Mouse (Mus musculus) MEL (cell line): ENCODE data around the gene Tshr. TPM values are rescaled to one million over a fixed set of nuclear protein-coding genes. Genes with fewer than 3 reads are reported as not detected.

ENCODE experiments used
- DNase-seq: peaks from one replicate; pipeline ENCODE4 v3.0.0; 2011; ENCODE audit warnings: low read depth, low spot score
- H3K27ac ChIP-seq: 2 replicates; pipeline ENCODE4 v1.5.1; 2012; ENCODE audit warnings: low read depth, mild to moderate bottlenecking, control low read depth, low read length, moderate library complexity; ENCODE audit not compliant: control insufficient read depth
- H3K27me3 ChIP-seq, 2 experiments: fragments of 150-350 bp in 1 of 2; sonication (generic) in 1 of 2; 2 replicates each; pipeline ENCODE4 v1.6.1; 2012; ENCODE audit warnings: low read length in 2 of 2, mild to moderate bottlenecking in 2 of 2, improper control_type of control experiment in 1 of 2, moderate library complexity in 1 of 2; ENCODE audit not compliant: insufficient read depth in 2 of 2, control insufficient read depth in 1 of 2
- H3K36me3 ChIP-seq, 2 experiments: 2 replicates each; pipeline ENCODE4 v1.6.1; 2012 to 2014; ENCODE audit warnings: low read length in 2 of 2, improper control_type of control experiment in 1 of 2, inconsistent platforms in 1 of 2, mild to moderate bottlenecking in 1 of 2; ENCODE audit not compliant: insufficient read depth in 2 of 2, control insufficient read depth in 1 of 2
- H3K4me1 ChIP-seq, 2 experiments: fragments of 150-350 bp in 1 of 2; sonication (generic) in 1 of 2; 2 replicates each; pipeline ENCODE4 v1.6.1; 2012; ENCODE audit warnings: low read length in 2 of 2, improper control_type of control experiment in 1 of 2, mild to moderate bottlenecking in 1 of 2; ENCODE audit not compliant: insufficient read depth in 2 of 2, control insufficient read depth in 1 of 2
- H3K4me3 ChIP-seq, 2 experiments: fragments of 150-350 bp in 1 of 2; sonication (generic) in 1 of 2; 2 replicates each; pipeline ENCODE4 v1.5.1; 2012; ENCODE audit warnings: low read depth in 2 of 2, low read length in 2 of 2, mild to moderate bottlenecking in 2 of 2, moderate library complexity in 2 of 2, control low read depth in 1 of 2, improper control_type of control experiment in 1 of 2; ENCODE audit not compliant: control insufficient read depth in 1 of 2, insufficient read depth in 1 of 2
- H3K79me2 ChIP-seq: 2 replicates; pipeline ENCODE4 v1.6.1; 2012; ENCODE audit warnings: mild to moderate bottlenecking, low read length, moderate library complexity; ENCODE audit not compliant: control insufficient read depth, poor library complexity, insufficient read depth
- H3K9ac ChIP-seq: 2 replicates; pipeline ENCODE4 v1.6.1; 2012; ENCODE audit warnings: low read depth, mild to moderate bottlenecking, control low read depth, low read length, moderate library complexity; ENCODE audit not compliant: control insufficient read depth, poor library complexity, severe bottlenecking
- H3K9me3 ChIP-seq: fragments of 150-350 bp; sonication (generic); replicated peaks from 2 replicates; pipeline ENCODE4 v1.6.1; 2012; ENCODE audit warnings: mild to moderate bottlenecking, low read length, improper control_type of control experiment, moderate library complexity; ENCODE audit not compliant: insufficient read depth
- CHD1 ChIP-seq: IDR thresholded peaks from 2 replicates; pipeline ENCODE4 v1.6.1; 2012; ENCODE audit warnings: low read depth, mild to moderate bottlenecking, inconsistent platforms, low read length, improper control_type of control experiment
- CHD2 ChIP-seq: IDR thresholded peaks from 2 replicates; pipeline ENCODE4 v1.6.1; 2011; ENCODE audit warnings: low read length, improper control_type of control experiment
- E2F4 ChIP-seq: IDR thresholded peaks from 2 replicates; pipeline ENCODE4 v1.6.1; 2011; ENCODE audit warnings: low read depth, low read length, improper control_type of control experiment, borderline replicate concordance
- EP300 ChIP-seq, 2 experiments: IDR thresholded peaks; 2 replicates each; pipeline ENCODE4 v1.6.1; 2011; ENCODE audit warnings: improper control_type of control experiment in 2 of 2, low read length in 2 of 2, low read depth in 1 of 2, mild to moderate bottlenecking in 1 of 2
- ETS1 ChIP-seq: IDR thresholded peaks from 2 replicates; pipeline ENCODE4 v1.6.1; 2012; ENCODE audit warnings: low read depth, mild to moderate bottlenecking, inconsistent platforms, low read length, improper control_type of control experiment, moderate library complexity
- GATA1 ChIP-seq: IDR thresholded peaks from 2 replicates; pipeline ENCODE4 v1.6.1; 2011; ENCODE audit warnings: low read depth, low read length, improper control_type of control experiment
- HCFC1 ChIP-seq: IDR thresholded peaks from 2 replicates; pipeline ENCODE4 v1.6.1; 2012; ENCODE audit warnings: low read depth, mild to moderate bottlenecking, inconsistent platforms, low read length, improper control_type of control experiment, moderate library complexity
- MAX ChIP-seq: IDR thresholded peaks from 2 replicates; pipeline ENCODE4 v1.6.1; 2011; ENCODE audit warnings: low read length, improper control_type of control experiment
- MEF2A ChIP-seq: IDR thresholded peaks from 2 replicates; pipeline ENCODE4 v1.6.1; 2014; ENCODE audit warnings: low read depth, mild to moderate bottlenecking, inconsistent platforms, low read length, improper control_type of control experiment; ENCODE audit not compliant: poor library complexity, insufficient replicate concordance, severe bottlenecking; ENCODE audit errors: extremely low read depth
- MXI1 ChIP-seq: IDR thresholded peaks from 2 replicates; pipeline ENCODE4 v1.6.1; 2011; ENCODE audit warnings: mild to moderate bottlenecking, low read depth, low read length, improper control_type of control experiment
- MYB ChIP-seq: IDR thresholded peaks from 2 replicates; pipeline ENCODE4 v1.6.1; 2011; ENCODE audit warnings: mild to moderate bottlenecking, low read depth, low read length, improper control_type of control experiment
- MYC ChIP-seq: IDR thresholded peaks from 2 replicates; pipeline ENCODE4 v1.6.1; 2011; ENCODE audit warnings: low read depth, mild to moderate bottlenecking, low read length, improper control_type of control experiment, moderate library complexity
- RCOR1 ChIP-seq: IDR thresholded peaks from 2 replicates; pipeline ENCODE4 v1.6.1; 2012; ENCODE audit warnings: low read depth, mild to moderate bottlenecking, inconsistent platforms, low read length, improper control_type of control experiment
- SIN3A ChIP-seq: IDR thresholded peaks from 2 replicates; pipeline ENCODE4 v1.6.1; 2012; ENCODE audit warnings: low read length, improper control_type of control experiment, inconsistent platforms
- SMC3 ChIP-seq: IDR thresholded peaks from 2 replicates; pipeline ENCODE4 v1.6.1; 2011; ENCODE audit warnings: low read depth, low read length, improper control_type of control experiment
- TBP ChIP-seq: IDR thresholded peaks from 2 replicates; pipeline ENCODE4 v1.8.0; 2011; ENCODE audit warnings: low read depth, low read length, improper control_type of control experiment
- TCF12 ChIP-seq: IDR thresholded peaks from 2 replicates; pipeline ENCODE4 v1.6.1; 2014; ENCODE audit warnings: low read depth, mild to moderate bottlenecking, inconsistent platforms, low read length, improper control_type of control experiment, moderate library complexity
- USF1 ChIP-seq: IDR thresholded peaks from 2 replicates; pipeline ENCODE4 v1.6.1; 2014; ENCODE audit warnings: low read depth, mild to moderate bottlenecking, inconsistent platforms, low read length, improper control_type of control experiment, moderate library complexity
- USF2 ChIP-seq, 2 experiments: IDR thresholded peaks; 2 replicates each; pipeline ENCODE4 v1.6.1; 2011 to 2012; ENCODE audit warnings: improper control_type of control experiment in 2 of 2, low read length in 2 of 2, borderline replicate concordance in 1 of 2, inconsistent platforms in 1 of 2, low read depth in 1 of 2, mild to moderate bottlenecking in 1 of 2; ENCODE audit not compliant: insufficient read depth in 1 of 2
- ZKSCAN1 ChIP-seq: IDR thresholded peaks from 2 replicates; pipeline ENCODE4 v1.6.1; 2012; ENCODE audit warnings: low read depth, mild to moderate bottlenecking, inconsistent platforms, low read length, improper control_type of control experiment, moderate library complexity
- ZNF384 ChIP-seq: IDR thresholded peaks from 2 replicates; pipeline ENCODE4 v1.6.1; 2012; ENCODE audit warnings: low read depth, mild to moderate bottlenecking, inconsistent platforms, low read length, improper control_type of control experiment
- polyA plus RNA-seq, 2 experiments: library from polyadenylated mRNA; stranded (reverse) in 1 of 2; unstranded in 1 of 2; fragments of >175 nt in 1 of 2; fragments of >200 nt in 1 of 2; gene quantifications; 2 replicates each; pipeline versions ENCODE4 v1.2.1 to v1.2.4; 2012; ENCODE audit warnings: low replicate concordance in 2 of 2, low read depth in 1 of 2; ENCODE audit not compliant: insufficient read length in 2 of 2, insufficient read depth in 1 of 2, missing spikeins in 1 of 2
- total RNA-seq: library from RNA; depleted of rRNA; stranded (reverse); fragments of 300-350 nt; gene quantifications from 2 replicates; pipeline ENCODE4 v1.2.3, GENCODE M21; 2012

Gene Tshr
- total and polyA plus RNA-seq, 3 experiments: not detected

- Histone ChIP-seq H3K9ac (peak overlapping the region; percentile 59), H3K4me1 (peaks cover 31 to 39% of the 10 kb centered on the region in 2 experiments), H3K79me2 (peaks cover 31% of the 10 kb centered on the region), H3K27ac (peak overlapping the region; percentile 84), H3K36me3 (peaks cover 35 to 62% of the 10 kb centered on the region in 2 experiments), H3K9me3 (no peaks in the 10 kb centered on the region), H3K27me3 (no peaks in the 10 kb centered on the region), H3K4me3 (peak overlapping the region; percentile 32 to 57)
- DNase-seq: peak; percentile 48
- TF ChIP-seq MXI1: 0 out of 2 replicates have a peak, but pooled peaks have one; percentile 7
- peak; percentile 20; the same call in 1 of the 2 replicates for TF ChIP-seq USF1
- TF ChIP-seq E2F4: no peak
- TF ChIP-seq SMC3: no peak
- peak; percentile 54; the same call in 1 of the 2 replicates for TF ChIP-seq TCF12
- TF ChIP-seq CHD1: peak; percentile 53; the same call in 1 of the 2 replicates
- peak; percentile 78 for TF ChIP-seq SIN3A
- TF ChIP-seq MEF2A: 0 out of 2 replicates have a peak, but pooled peaks have one; percentile 34
- peak; percentile 59 for TF ChIP-seq GATA1
- TF ChIP-seq MYC: peak; percentile 59; the same call in 1 of the 2 replicates
- peak; percentile 74; the same call in 1 of the 2 replicates for TF ChIP-seq TBP
- no peak for TF ChIP-seq CHD2
- TF ChIP-seq USF2 (IDR thresholded peaks at IDR 0.05; ENCODE audit: borderline replicate concordance in 1 of 2, insufficient read depth in 1 of 2, low read depth in 1 of 2, low read length in 2 of 2): no peak
- peak; percentile 60 for TF ChIP-seq MYB
- no peak for TF ChIP-seq ZKSCAN1
- TF ChIP-seq MAX: 0 out of 2 replicates have a peak, but pooled peaks have one; percentile 15
- TF ChIP-seq ETS1: peak; percentile 93
- TF ChIP-seq HCFC1: 0 out of 2 replicates have a peak, but pooled peaks have one; percentile 29
- peak; percentile 45 for TF ChIP-seq ZNF384
- TF ChIP-seq RCOR1: peak; percentile 44; the same call in 1 of the 2 replicates
- TF ChIP-seq EP300 (IDR thresholded peaks at IDR 0.05; ENCODE audit: low read depth in 1 of 2, low read length in 2 of 2): peak; percentile 72 to 78
Measured at GRCm38 (mm10) chr12:91581204-91582070, 197.1 kb downstream of the Tshr start.
